Mouse (Mus musculus): Measurements from ENCODE around the gene Uap1l1. TPM values are rescaled to one million over a fixed set of nuclear protein-coding genes. Genes with fewer than 3 reads are reported as not detected.

The Uap1l1 gene
- total and polyA plus RNA-seq, 3 experiments, result 22.8 to 56.4 (median 53.9) TPM

GRCm38 (mm10) chr2:25400764-25401163 lies 35.3 kb upstream of the Uap1l1 start:
- no peak overlapping the region for H3K4me3 ChIP-seq (ENCODE audit: low read depth, low read length)
- H3K4me1 ChIP-seq (ENCODE audit: insufficient read depth, low read depth, low read length), result peaks cover 6% of the 10 kb centered on the region
- H3K27me3 ChIP-seq (ENCODE audit: insufficient read depth, low read length), result peaks cover 74% of the 10 kb centered on the region
- ATAC-seq (ENCODE audit: extremely low read depth, insufficient number of reproducible peaks, low FRiP score, poor library complexity, severe bottlenecking), result no peak
- no peaks in the 10 kb centered on the region for H3K36me3 ChIP-seq (replicated peaks)
- TF ChIP-seq POLR2AphosphoS5 (IDR thresholded peaks at IDR 0.05; ENCODE audit: insufficient replicate concordance, low read depth, low read length) (no peak), GATA2 (IDR thresholded peaks at IDR 0.05; ENCODE audit: borderline replicate concordance, low read depth, low read length) (no peak), TAL1 (conservative IDR thresholded peaks at IDR 0.05; ENCODE audit: low read depth, low read length) (no peak), GATA1 (IDR thresholded peaks at IDR 0.05; ENCODE audit: borderline replicate concordance, low read length) (no peak), CTCF (IDR thresholded peaks at IDR 0.05; ENCODE audit: low read depth, low read length) (no peak)
- no peak for DNase-seq (ENCODE audit: low spot score)
- H3K9me3 ChIP-seq (replicated peaks), result no peaks in the 10 kb centered on the region

GRCm38 (mm10) chr2:25400291-25400690 lies 34.8 kb upstream of the Uap1l1 start:
- Histone ChIP-seq H3K4me3 (ENCODE audit: low read depth, low read length) (no peak overlapping the region), H3K9me3 (replicated peaks) (no peaks in the 10 kb centered on the region), H3K4me1 (ENCODE audit: insufficient read depth, low read depth, low read length) (peaks cover 6% of the 10 kb centered on the region), H3K27me3 (ENCODE audit: insufficient read depth, low read length) (peaks cover 74% of the 10 kb centered on the region), H3K36me3 (replicated peaks) (no peaks in the 10 kb centered on the region)
- TF ChIP-seq TAL1 (conservative IDR thresholded peaks at IDR 0.05; ENCODE audit: low read depth, low read length), result no peak
- no peak for TF ChIP-seq GATA2 (IDR thresholded peaks at IDR 0.05; ENCODE audit: borderline replicate concordance, low read depth, low read length)
- TF ChIP-seq POLR2AphosphoS5 (IDR thresholded peaks at IDR 0.05; ENCODE audit: insufficient replicate concordance, low read depth, low read length), result no peak
- no peak for TF ChIP-seq CTCF (IDR thresholded peaks at IDR 0.05; ENCODE audit: low read depth, low read length)
- TF ChIP-seq GATA1 (IDR thresholded peaks at IDR 0.05; ENCODE audit: borderline replicate concordance, low read length), result no peak
- ATAC-seq (ENCODE audit: extremely low read depth, insufficient number of reproducible peaks, low FRiP score, poor library complexity, severe bottlenecking) (no peak), DNase-seq (ENCODE audit: low spot score) (no peak)

- no peak for DNase-seq (ENCODE audit: low spot score)
- no peak within 1 kb of the TSS for H3K4me3 ChIP-seq (ENCODE audit: low read depth, low read length)
- H3K27me3 ChIP-seq (ENCODE audit: insufficient read depth, low read length), result peaks cover 78% of the 10 kb centered on the region
- no peaks in the 10 kb centered on the region for H3K36me3 ChIP-seq (replicated peaks)
- TF ChIP-seq GATA1 (IDR thresholded peaks at IDR 0.05; ENCODE audit: borderline replicate concordance, low read length) (no peak), TAL1 (conservative IDR thresholded peaks at IDR 0.05; ENCODE audit: low read depth, low read length) (no peak), POLR2AphosphoS5 (IDR thresholded peaks at IDR 0.05; ENCODE audit: insufficient replicate concordance, low read depth, low read length) (no peak), GATA2 (IDR thresholded peaks at IDR 0.05; ENCODE audit: borderline replicate concordance, low read depth, low read length) (no peak), CTCF (IDR thresholded peaks at IDR 0.05; ENCODE audit: low read depth, low read length) (no peak)
- H3K9me3 ChIP-seq (replicated peaks), result no peaks in the 10 kb centered on the region
- H3K4me1 ChIP-seq (ENCODE audit: insufficient read depth, low read depth, low read length), result peaks cover 6% of the 10 kb centered on the region
- no peak for ATAC-seq (ENCODE audit: extremely low read depth, insufficient number of reproducible peaks, low FRiP score, poor library complexity, severe bottlenecking)
Observed at GRCm38 (mm10) chr2:25399051-25399450, 33.6 kb upstream of the Uap1l1 start, which contains the start of gene Npdc1. TSS of gene Npdc1 (plus strand) at chr2:25399351.

- DNase-seq (ENCODE audit: low spot score) (no peak), ATAC-seq (ENCODE audit: extremely low read depth, insufficient number of reproducible peaks, low FRiP score, poor library complexity, severe bottlenecking) (no peak)
- Histone ChIP-seq H3K36me3 (replicated peaks) (no peaks in the 10 kb centered on the region), H3K9me3 (replicated peaks) (no peaks in the 10 kb centered on the region), H3K4me1 (ENCODE audit: insufficient read depth, low read depth, low read length) (peaks cover 6% of the 10 kb centered on the region), H3K27me3 (ENCODE audit: insufficient read depth, low read length) (peaks cover 70% of the 10 kb centered on the region), H3K4me3 (ENCODE audit: low read depth, low read length) (no peak overlapping the region)
- TF ChIP-seq POLR2AphosphoS5 (IDR thresholded peaks at IDR 0.05; ENCODE audit: insufficient replicate concordance, low read depth, low read length) (no peak), GATA2 (IDR thresholded peaks at IDR 0.05; ENCODE audit: borderline replicate concordance, low read depth, low read length) (no peak), CTCF (IDR thresholded peaks at IDR 0.05; ENCODE audit: low read depth, low read length) (no peak), TAL1 (conservative IDR thresholded peaks at IDR 0.05; ENCODE audit: low read depth, low read length) (no peak)
Observed at GRCm38 (mm10) chr2:25398065-25398464, 32.6 kb upstream of the Uap1l1 start.

- ATAC-seq (ENCODE audit: extremely low read depth, insufficient number of reproducible peaks, low FRiP score, poor library complexity, severe bottlenecking) (no peak), DNase-seq (ENCODE audit: low spot score) (no peak)
- TF ChIP-seq GATA2 (IDR thresholded peaks at IDR 0.05; ENCODE audit: borderline replicate concordance, low read depth, low read length), result no peak
- no peak for TF ChIP-seq CTCF (IDR thresholded peaks at IDR 0.05; ENCODE audit: low read depth, low read length)
- TF ChIP-seq TAL1 (conservative IDR thresholded peaks at IDR 0.05; ENCODE audit: low read depth, low read length), result no peak
- no peak for TF ChIP-seq GATA1 (IDR thresholded peaks at IDR 0.05; ENCODE audit: borderline replicate concordance, low read length)
- no peak for TF ChIP-seq POLR2AphosphoS5 (IDR thresholded peaks at IDR 0.05; ENCODE audit: insufficient replicate concordance, low read depth, low read length)
- Histone ChIP-seq H3K4me1 (ENCODE audit: insufficient read depth, low read depth, low read length) (no peaks in the 10 kb centered on the region; the same call in 1 of the 2 replicates), H3K4me3 (ENCODE audit: low read depth, low read length) (no peak overlapping the region), H3K36me3 (replicated peaks) (no peaks in the 10 kb centered on the region), H3K27me3 (ENCODE audit: insufficient read depth, low read length) (peaks cover 65% of the 10 kb centered on the region), H3K9me3 (replicated peaks) (no peaks in the 10 kb centered on the region)
Observed at GRCm38 (mm10) chr2:25397010-25397409, 31.5 kb upstream of the Uap1l1 start.

- Histone ChIP-seq H3K4me1 (ENCODE audit: insufficient read depth, low read depth, low read length) (no peaks in the 10 kb centered on the region; the same call in 1 of the 2 replicates), H3K9me3 (replicated peaks) (no peaks in the 10 kb centered on the region), H3K4me3 (ENCODE audit: low read depth, low read length) (no peak overlapping the region), H3K36me3 (replicated peaks) (no peaks in the 10 kb centered on the region), H3K27me3 (ENCODE audit: insufficient read depth, low read length) (peaks cover 65% of the 10 kb centered on the region)
- no peak for DNase-seq (ENCODE audit: low spot score)
- no peak for TF ChIP-seq GATA1 (IDR thresholded peaks at IDR 0.05; ENCODE audit: borderline replicate concordance, low read length)
- no peak for ATAC-seq (ENCODE audit: extremely low read depth, insufficient number of reproducible peaks, low FRiP score, poor library complexity, severe bottlenecking)
Observed at GRCm38 (mm10) chr2:25396597-25396983, 31.1 kb upstream of the Uap1l1 start.

Data from G1E (cell line).